Mouse (Mus musculus) spleen, postnatal 14 days (tissue): ENCODE data around the gene Hoxa3.

ENCODE experiments used
- DNase-seq, 2 experiments: peaks; one replicate each; pipeline ENCODE4 v3.0.0; 2021 to 2022; ENCODE audit warnings: low spot score in 2 of 2

Gene Hoxa3

GRCm38 (mm10) chr6:52219234-52219942, 6.3 kb upstream of the Hoxa3 start:
- DNase-seq = no peak

DNA sequence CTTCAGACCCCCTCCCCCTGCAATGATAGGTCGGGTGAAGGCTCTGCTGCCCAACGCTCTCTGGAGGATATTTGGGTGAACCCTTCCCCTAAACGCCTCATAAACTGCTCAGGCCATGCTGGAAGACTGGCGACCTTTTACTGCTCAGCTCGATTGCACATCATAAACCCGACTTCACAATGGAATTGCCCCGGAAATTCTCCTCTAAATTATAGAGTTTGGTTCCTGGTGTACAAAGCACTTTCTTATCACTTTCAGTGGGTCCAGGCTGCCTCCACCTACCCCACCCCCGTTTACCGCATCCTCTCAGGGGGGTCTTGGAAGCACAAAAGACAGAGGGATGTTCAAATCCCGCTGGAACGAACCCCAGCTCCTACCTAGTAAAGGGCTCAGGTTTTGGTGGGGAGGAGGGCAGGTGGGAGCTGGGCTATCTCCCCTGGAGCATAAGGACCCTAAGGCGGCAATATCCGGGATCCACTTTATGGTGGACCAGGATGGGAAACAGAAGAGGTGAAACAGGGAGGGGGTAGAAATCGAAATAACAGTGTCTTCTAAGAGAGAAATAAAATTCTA, 5.6 kb upstream of the Hoxa3 start:
- no peak for DNase-seq

DNA sequence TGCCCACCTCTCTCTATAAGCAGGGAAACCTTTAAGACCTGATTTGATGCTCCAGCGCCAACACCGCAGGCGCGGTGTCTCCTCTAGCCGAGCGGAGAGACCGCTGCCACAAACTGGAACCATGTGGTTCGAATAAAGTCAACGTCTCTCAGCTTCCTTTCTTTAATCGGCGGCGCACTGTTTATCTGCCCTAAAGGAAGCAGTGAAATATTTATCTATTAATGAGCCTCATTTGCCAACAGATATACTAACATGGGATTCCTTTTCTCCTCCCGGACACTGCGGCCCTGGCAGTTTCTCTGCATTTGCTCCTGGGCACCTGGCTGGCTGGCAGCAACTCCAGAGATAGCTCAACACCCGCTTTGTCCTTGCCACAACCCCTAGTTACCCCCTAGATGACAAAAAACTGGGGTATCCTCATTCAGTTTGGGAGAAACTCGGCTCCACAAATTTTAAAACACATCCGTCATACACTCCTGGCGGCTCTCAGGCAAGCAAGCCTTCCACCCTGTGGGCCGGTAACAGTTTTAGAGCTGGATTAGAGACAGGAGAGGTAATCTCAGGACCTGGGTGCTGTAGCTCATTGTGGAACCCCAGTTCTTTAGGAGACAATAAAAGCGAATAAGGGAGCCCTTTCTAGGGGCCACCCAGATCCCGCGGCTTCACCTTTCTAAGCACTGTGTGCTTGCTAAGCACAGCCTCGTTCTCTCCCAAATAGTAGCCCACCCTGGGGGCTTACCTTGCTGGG, 4.9 kb upstream of the Hoxa3 start:
- DNase-seq = no peak

GRCm38 (mm10) chr6:52217459-52217768, 4.3 kb upstream of the Hoxa3 start:
- no peak for DNase-seq

DNA sequence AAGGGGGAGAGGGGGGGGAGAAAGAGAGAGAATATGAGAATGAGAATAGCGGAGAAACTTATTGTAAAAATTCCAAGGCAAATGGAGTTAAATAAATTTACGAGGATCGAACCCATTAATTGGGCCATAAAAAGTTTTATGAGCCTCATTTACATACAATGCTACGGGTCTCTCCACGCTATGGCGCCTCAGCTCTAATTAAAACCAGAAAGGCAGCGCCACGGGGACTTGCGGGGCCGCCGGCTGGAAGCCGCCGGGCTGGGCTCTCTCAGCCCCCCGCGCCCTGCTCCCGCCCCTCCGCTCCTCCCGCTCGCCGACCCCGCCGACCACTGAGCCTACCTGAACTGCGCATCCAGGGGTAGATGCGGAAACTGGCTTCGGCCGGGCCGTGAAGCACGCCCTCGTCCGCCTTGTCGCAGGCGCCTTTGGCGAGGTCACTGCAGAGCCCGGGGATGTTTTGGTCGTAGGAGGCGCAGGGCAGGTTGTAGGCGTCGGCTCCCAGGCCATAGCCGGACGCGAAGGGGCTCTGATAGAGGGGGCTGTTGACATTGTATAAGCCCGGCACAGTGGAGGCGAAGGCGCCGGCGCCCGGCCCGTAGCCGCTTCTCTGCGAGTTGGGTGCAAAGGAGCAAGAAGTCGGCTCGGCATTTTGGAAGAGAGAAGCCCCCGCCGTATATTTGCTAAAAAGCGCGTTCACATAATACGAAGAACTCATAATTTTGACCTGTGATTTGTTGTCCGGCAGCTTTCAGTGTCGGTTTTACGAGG, 3.7 kb upstream of the Hoxa3 start:
- DNase-seq = no peak

DNA sequence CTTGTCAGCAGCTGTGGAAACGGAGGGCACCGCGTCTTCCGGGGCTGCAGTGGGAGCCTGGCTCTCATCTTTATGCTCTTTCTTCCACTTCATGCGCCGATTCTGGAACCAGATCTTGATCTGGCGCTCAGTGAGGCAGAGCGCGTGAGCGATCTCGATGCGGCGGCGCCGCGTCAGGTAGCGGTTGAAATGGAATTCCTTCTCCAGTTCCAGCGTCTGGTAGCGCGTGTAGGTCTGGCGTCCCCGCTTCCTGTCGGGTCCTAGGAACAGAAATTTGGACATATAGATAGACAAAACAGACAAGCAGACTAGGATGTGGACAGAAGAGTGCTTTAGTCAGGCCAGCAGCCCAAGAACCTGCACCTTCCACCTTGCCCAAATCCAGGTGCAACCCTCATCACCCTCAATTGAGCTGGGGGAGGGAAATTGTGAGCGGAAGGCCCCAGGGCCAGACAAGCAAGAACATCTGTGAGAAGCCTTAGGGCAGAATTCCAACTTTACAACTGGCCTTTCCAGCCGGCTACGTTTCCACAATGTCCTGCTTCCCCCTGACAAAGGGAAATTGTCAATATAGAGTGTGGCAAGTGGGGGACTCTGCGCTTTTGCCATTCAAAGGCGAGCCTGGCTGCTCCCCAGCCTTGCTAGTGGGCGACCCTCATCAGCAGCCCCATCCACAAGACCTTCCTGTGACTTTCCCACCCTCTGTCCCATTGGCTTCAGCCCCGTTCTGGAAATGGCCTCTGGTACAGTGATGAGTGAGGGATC, 2.8 kb upstream of the Hoxa3 start:
- DNase-seq = no peak

DNA sequence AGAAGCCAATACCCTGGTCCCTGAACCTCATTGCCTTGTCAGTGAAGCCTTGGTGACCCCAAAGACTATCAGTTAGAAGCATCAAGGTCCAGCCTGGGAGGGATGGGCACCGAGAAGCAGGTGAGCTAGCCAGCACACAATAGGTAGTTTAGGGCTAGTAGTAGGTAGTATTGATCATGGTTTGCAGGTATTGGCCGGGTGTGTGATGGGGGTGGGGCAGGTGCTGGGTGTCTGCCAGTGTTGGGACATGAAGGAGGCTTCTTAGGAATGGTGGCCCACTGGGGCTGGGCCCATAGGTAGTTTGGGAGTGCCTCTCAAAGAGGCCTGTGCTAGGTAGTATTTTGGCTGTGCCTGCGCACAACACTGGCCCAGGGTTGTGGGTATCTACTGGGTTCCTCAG, 1.9 kb upstream of the Hoxa3 start:
- no peak for DNase-seq

GRCm38 (mm10) chr6:52214271-52214670, 1.1 kb upstream of the Hoxa3 start:
- no peak for DNase-seq

DNA sequence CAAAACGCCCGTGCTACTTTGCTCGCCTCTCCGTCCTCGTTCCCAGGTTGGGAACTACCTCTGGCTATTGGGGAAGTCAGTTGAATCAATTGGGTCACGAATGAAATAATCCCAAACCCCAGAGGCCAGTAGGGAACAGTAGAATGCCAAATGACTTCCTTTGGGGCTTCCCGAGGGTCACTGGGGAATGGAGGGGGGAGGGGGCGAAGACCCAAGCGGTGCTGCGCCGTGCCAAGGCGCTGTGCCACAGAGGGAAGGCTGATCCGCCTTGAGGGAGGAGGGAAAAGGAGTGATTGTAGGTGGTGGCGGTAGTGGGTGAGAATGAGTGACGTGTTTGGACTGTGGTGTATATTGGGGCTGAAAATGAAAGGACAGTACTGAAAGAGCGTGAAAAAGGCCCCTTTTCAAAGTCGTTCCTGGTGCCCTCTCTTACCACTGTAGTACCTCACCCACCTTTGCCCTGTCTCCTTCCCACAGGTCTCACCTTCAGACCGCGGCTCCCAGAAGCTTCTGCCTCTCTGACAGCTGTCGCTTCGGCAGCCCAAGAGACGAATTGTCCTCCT, 499 bp downstream of the Hoxa3 start:
- no peak for DNase-seq

DNA sequence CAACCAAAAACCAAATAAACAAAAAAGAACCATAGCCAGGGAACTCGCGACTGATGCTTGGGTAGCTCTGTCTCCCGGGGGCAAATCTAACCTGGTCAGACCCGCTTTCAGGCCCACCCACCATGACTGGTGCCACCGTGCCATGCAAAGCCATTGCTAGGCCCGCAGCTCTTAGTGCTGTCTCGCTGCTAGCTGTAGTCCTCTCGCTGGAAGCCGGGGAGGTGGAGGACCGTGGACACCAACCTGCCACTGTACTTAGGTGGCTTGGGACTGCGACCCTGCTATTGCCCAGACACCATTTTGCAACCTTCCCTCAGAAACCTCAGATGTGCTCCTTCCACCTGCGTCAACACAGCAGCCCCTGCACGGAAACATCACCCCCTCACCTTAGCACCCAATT, 1.2 kb downstream of the Hoxa3 start:
- DNase-seq = no peak

- DNase-seq = peak in 1 of 2 experiments; percentile 60
These were observed 1.8 kb downstream of the Hoxa3 start for GRCm38 (mm10) chr6:52211170-52211935.

GRCm38 (mm10) chr6:52209685-52210046, 3.5 kb downstream of the Hoxa3 start:
- no peak for DNase-seq

GRCm38 (mm10) chr6:52208868-52209684, 4.1 kb downstream of the Hoxa3 start:
- DNase-seq = no peak

DNA sequence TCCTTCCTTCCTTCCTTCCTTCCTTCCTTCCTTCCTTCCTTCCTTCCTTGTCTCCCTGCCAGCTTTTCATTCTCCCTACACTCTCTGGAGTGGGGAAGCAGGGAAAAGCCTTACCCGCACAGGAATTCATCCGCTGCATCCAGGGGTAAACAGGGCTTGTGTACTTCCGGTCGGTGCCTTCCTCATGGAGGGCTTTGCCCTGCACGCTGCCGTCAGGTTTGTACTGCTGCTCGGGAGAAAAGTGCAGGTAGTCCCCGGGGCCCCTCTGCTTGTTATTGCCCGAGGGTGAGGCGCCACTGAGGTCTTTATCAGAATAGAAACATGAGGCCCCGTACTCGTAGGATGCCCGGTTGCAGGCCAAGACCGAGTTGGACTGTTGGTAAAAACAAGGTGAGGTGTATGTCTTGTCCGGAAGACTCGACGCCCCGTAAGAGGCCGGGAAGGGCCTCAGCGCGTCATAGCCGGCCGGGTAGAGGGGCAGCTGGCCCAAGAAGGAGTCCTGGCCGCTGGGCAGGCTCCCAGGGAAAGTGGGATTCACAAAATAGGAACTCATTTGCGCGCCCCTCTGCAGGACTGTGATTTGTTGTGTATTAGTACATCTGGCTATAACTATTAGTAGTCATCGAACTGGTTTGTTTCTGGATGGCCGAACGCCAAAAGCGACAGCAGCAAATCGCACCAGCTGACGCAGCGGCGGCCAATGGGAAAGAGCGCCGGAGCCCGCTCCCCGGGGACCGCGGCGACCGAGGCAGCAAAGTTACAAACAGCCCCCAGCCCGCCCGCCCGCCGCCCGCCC, 4.9 kb downstream of the Hoxa3 start, which contains the start of gene Hoxa6:
Gene Hoxa6 (minus strand): TSS at position 651 of the 796 bp plus-strand sequence.
- DNase-seq = no peak

GRCm38 (mm10) chr6:52207684-52207976, 5.5 kb downstream of the Hoxa3 start:
- no peak for DNase-seq

DNA sequence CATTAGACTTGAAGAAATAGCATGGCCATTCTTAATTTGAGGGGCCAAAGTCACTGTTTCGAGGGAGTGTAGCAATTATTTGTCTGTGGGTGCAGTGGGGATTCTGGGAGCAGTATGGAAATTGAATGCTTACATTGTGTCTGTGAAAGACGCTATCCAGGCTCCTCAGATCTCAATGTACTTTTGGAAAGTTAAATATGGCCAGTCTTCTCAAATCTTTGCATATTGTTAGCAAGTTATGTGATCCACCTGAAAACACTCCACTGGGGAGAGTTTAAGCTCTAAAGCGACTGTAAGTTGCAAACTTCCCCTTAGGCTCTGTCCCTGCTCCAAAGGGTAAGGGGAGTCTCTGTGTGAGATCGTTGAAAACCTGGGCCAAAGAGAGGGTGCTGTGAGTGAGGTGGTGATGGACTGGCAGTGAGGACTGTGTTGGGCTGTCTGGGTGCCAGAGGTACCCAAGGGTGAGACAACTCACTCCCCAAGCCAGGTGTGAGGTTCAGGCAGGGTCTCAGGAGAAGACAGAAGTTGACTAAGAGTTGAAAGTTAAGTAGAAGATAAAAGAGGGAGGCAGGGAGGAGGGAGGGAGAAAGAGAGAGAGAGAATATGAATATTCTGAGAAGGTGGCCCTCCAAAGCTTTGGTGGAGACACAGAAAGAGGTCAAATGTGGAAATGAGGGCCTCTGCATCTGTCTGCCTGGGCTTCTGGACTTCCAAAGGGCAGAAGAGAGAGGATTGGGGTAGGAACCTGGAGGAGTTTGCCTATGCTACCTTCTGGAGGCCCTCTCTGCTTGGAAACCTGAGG, 6.1 kb downstream of the Hoxa3 start:
- DNase-seq = no peak

- DNase-seq = no peak
These were observed 7.2 kb downstream of the Hoxa3 start for GRCm38 (mm10) chr6:52205638-52206621.
